Mouse (Mus musculus): Measurements from ENCODE around the gene Olfr281.
"Not testable (repeated sequence)": the region's sequence is repeated elsewhere in the genome, so short reads cannot be mapped to it uniquely, and the experiment has no call there.

Olfr281 gene

GRCm38 (mm10) chr15:98452288-98452687, at the start of gene Olfr281:
Gene Olfr281 (plus strand): TSS chr15:98452588.
- no peak for DNase-seq (ENCODE audit: low read depth, low spot score)

- DNase-seq (ENCODE audit: low read depth, low spot score), result peak; percentile 9
Observed at GRCm38 (mm10) chr15:98408406-98409060, 43.9 kb upstream of the Olfr281 start.

GRCm38 (mm10) chr15:98409635-98410034, 42.8 kb upstream of the Olfr281 start:
- no peak for DNase-seq (ENCODE audit: low read depth, low spot score)

GRCm38 (mm10) chr15:98410249-98410648, 42.1 kb upstream of the Olfr281 start:
- DNase-seq (ENCODE audit: low read depth, low spot score), result no peak

GRCm38 (mm10) chr15:98415996-98416395, 36.4 kb upstream of the Olfr281 start:
- DNase-seq (ENCODE audit: low read depth, low spot score), result no peak

DNA sequence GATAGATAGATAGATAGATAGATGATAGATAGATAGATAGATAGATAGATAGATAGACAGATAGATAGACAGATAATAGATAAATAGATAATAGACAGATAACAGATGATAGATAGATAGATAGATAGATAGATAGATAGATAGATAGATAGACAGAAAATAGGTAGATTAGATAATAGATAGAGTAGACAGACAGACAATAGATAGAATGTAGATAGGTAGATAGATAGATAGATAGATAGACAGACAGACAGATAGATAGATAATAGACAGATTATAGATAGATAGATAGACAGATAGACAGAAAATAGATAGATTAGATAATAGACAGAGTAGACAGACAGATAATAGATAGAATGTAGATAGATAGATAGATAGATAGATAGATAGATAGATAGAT, 35.6 kb upstream of the Olfr281 start:
- not testable (repeated sequence) for DNase-seq (ENCODE audit: low read depth, low spot score)

- peak; percentile 45 for DNase-seq (ENCODE audit: low read depth, low spot score)
Observed at GRCm38 (mm10) chr15:98417285-98417684, 35.1 kb upstream of the Olfr281 start.

GRCm38 (mm10) chr15:98418096-98418495, 34.3 kb upstream of the Olfr281 start:
- DNase-seq (ENCODE audit: low read depth, low spot score), result no peak

DNA sequence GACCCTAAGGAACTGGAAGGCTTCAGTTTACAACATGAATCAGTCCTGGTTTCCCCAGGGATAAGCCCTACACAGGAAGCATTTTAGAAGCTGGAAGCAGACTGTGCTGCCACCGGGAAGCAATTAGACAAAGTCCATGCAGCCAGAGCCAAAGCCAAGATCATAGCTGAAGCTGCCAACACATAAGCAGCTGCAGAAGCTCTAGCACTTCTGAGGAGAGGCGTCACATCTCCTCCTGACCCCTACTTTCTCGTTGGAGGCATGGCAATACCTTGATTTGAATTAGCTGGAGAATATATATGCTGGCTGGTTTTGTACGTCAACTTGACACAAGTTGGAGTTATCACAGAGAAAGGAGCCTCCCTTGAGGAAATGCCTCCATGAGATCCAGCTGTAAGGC, 31.5 kb upstream of the Olfr281 start:
- DNase-seq (ENCODE audit: low read depth, low spot score), result no peak

- DNase-seq (ENCODE audit: low read depth, low spot score), result no peak
Observed at GRCm38 (mm10) chr15:98424326-98424725, 28.1 kb upstream of the Olfr281 start.

DNA sequence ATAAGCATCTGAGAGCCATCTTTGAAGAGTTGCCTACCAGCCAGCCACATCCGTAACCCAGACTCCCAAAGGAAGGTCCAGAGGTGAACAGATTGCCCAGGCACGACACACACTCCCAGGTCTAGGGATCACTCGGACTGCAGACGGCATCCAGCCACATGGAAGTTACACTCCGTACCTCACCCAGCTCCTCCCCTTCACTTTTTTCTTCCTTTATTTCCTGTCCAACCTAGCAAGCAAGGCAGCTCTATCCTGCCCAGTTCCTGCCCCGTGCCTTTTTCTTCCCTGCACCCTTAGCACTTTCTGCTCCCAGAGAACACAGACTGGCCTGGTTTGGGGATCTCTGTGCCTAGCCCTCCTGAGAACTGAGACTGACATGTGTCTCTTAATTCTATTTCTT, 27.6 kb upstream of the Olfr281 start:
- DNase-seq (ENCODE audit: low read depth, low spot score), result no peak

GRCm38 (mm10) chr15:98425188-98425587, 27.2 kb upstream of the Olfr281 start:
- no peak for DNase-seq (ENCODE audit: low read depth, low spot score)

- not testable (repeated sequence) for DNase-seq (ENCODE audit: low read depth, low spot score)
Observed at GRCm38 (mm10) chr15:98430925-98431324, 21.5 kb upstream of the Olfr281 start, which contains the start of gene Olfr282. Gene Olfr282 (plus strand): TSS chr15:98431225.

DNA sequence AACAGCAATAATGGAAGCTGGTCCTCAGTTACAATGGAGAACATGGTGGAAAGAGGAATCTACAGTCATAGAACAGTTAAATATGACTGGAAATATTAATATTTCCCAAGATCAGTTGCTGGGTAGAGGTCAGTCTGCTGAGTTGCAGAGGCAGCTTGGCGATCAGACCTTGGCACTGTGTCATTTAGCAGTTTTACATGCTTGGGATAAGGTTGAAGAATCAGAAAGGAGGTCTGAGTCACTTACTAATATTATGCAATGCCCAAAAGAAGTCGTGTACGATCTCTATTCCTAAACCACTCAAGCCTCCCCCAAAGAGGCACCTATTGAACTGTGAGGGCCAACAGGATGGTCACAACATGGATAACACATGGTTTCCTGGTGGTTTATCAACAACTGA, 7.8 kb upstream of the Olfr281 start:
- DNase-seq (ENCODE audit: low read depth, low spot score), result no peak

- peak; percentile 86 for DNase-seq (ENCODE audit: low read depth, low spot score)
Observed at GRCm38 (mm10) chr15:98448521-98448920, 3.9 kb upstream of the Olfr281 start.

- no peak for DNase-seq (ENCODE audit: low read depth, low spot score)
Observed at GRCm38 (mm10) chr15:98469596-98469995, 17.2 kb downstream of the Olfr281 start, which contains the start of gene OR5BS1P. Gene OR5BS1P (plus strand): TSS chr15:98469896.

GRCm38 (mm10) chr15:98471539-98471938, 19.2 kb downstream of the Olfr281 start:
- DNase-seq (ENCODE audit: low read depth, low spot score), result no peak

GRCm38 (mm10) chr15:98474958-98475357, 22.6 kb downstream of the Olfr281 start:
- DNase-seq (ENCODE audit: low read depth, low spot score), result peak; percentile 54

DNA sequence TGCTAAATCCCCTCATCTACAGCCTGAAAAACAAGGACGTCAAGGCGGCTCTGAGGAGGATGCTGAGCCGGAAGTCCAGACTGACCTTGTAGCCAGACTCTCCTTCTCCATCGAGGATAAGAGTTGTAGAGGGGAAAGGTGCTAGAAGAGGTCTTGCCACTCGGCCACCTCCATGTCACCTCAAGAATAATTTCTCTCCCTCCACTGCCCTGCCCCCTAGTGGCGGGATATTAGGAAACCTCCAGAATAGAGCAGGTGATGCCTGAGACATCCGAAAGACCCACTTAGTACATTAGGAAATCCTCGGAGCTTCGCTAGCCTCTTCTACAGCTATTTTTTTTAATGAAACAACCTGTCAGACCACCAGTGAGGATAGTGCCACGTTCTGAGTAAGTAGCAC, 23.0 kb downstream of the Olfr281 start:
- peak; percentile 75 for DNase-seq (ENCODE audit: low read depth, low spot score)

GRCm38 (mm10) chr15:98476281-98476680, 23.9 kb downstream of the Olfr281 start:
- no peak for DNase-seq (ENCODE audit: low read depth, low spot score)

GRCm38 (mm10) chr15:98479568-98480102, 27.2 kb downstream of the Olfr281 start:
- no peak for DNase-seq (ENCODE audit: low read depth, low spot score)

- no peak for DNase-seq (ENCODE audit: low read depth, low spot score)
Observed at GRCm38 (mm10) chr15:98482701-98483100, 30.3 kb downstream of the Olfr281 start, which contains the start of gene Lalba. Gene Lalba (minus strand): TSS chr15:98482721.
